Mouse (Mus musculus) thymus, adult 18-20 months (tissue): Measurements from ENCODE around the gene Pou6f1.
"Not testable (repeated sequence)": the region's sequence is repeated elsewhere in the genome, so short reads cannot be mapped to it uniquely, and the experiment has no call there.

Source experiments
- DNase-seq, 2 experiments: peaks; one replicate each; pipeline ENCODE4 v3.0.0; 2022; ENCODE audit warnings: mixed read lengths in 2 of 2

The Pou6f1 gene

GRCm38 (mm10) chr15:100574378-100574777 lies 25.4 kb downstream of the Pou6f1 start:
- DNase-seq, result no peak

DNA sequence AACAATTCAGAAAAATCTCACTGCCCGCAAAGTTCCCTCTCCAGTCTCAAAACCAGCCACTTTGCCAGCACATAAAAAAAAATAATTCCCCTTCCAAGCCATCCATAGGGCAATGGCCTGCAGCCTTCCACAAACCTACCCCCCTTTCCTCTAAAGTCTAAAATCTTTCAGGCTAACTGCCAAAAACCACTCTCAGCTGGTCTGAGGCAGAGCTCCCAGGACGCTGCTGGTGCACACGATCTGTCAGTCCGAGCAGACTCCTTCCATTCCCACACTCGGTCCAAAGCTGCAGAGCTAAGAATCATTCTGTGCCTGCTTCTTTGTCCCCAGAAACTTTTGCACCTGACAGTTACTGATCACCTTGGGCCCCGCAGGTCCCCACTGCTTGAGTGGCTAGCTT lies 25.8 kb downstream of the Pou6f1 start:
- DNase-seq, result no peak

- DNase-seq, result no peak
Observed at GRCm38 (mm10) chr15:100569239-100569638, 30.5 kb downstream of the Pou6f1 start.

GRCm38 (mm10) chr15:100566531-100566930 lies 33.3 kb downstream of the Pou6f1 start:
- DNase-seq, result no peak

DNA sequence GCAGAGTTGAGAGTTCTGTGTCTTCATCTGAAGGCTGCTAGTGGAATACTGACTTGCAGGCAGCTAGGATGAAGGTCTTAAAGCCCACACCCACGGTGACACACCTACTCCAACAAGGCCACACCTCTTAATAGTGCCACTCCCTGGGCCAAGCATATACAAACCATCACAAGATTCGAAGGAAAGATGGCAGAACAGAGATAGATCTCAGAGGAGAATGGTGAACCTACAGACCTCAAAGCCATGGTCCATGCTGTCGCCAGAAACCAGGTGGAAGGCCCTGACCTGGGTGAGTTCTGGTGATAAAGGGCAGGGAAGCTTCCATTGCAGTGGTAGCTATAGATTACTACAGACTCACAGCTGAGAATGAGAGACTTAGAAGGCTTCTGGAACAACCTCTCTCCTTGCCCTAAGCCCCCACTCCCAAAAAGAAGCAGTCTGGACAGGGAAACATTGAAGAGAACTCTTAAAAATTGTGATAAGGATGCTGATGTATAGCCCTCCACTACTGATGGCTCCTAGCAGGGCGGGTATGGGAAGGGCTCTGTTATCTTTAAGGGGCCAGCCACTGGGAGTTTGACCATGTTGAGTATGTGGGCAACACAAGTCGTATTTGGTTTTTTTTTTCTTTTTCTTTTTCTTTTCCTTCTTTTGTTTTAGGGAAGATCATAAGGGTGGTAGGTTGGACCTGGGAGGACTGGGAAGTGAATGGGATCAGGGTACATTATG lies 41.9 kb downstream of the Pou6f1 start:
- DNase-seq, result no peak

DNA sequence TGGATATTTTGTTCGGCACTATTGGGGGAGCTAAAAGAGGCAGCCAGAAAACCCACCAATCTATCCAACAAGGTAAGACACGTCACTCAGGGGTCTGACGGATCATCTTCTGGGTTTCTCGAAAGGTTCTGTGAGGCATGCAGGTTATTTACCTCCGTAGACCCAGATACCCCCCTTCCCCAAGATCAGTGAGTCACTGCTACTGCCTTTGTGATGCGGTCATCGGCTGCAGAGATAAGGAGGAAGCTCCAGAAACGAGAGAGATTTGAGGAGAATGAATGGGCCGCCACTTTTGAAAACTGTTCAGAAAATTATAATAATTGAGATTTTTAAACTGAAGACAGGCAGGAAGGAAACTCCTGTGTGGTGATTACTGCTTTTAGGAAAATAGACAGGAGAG lies 43.4 kb downstream of the Pou6f1 start:
- no peak for DNase-seq

GRCm38 (mm10) chr15:100555965-100556364 lies 43.8 kb downstream of the Pou6f1 start:
- no peak for DNase-seq

- DNase-seq, result peak; percentile 93 to 94
Observed at GRCm38 (mm10) chr15:100551326-100552307, 48.2 kb downstream of the Pou6f1 start, which contains the start of gene Tfcp2. TSS of gene Tfcp2 (minus strand) at chr15:100552008.

DNA sequence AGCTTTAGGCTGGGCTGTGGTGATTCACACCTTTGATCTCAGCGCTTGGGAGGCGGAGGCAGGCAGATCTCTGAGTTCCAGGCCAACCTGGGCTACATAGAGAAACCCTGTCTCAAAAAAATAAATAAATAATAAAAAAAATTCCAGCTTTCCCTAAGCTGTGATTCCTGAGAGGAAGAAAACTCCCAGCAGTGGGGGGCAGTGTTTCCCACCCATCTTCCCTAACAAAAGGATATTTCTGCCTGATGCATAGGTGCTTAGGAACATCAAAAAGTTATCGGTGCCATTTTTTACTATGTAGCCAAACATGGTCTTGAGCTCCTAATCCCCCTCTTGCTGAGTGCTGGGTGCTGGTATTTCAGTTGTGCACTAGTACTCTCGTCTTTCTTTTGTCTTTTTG lies 49.5 kb downstream of the Pou6f1 start:
- DNase-seq, result no peak

GRCm38 (mm10) chr15:100543651-100544030 lies 56.1 kb downstream of the Pou6f1 start:
- DNase-seq, result not testable (repeated sequence)

- not testable (repeated sequence) for DNase-seq
Observed at GRCm38 (mm10) chr15:100542876-100543650, 56.7 kb downstream of the Pou6f1 start.

DNA sequence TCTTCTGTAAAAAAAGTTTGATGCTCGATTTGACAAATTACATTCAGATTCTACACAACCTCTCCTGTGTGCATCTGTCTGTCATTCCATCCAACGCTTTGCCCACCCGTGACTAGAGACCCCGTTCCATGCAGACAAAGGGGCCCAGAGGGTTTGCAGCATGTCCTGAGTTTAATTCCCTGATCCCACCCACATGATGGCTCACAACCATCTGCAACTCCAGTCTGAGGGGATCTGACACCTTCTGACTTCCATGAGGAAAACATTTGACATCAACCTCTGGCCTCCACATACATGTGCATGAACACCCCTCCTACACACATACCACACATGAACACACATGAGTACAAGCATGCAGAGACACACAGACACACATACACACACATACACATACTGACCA lies 58.4 kb downstream of the Pou6f1 start:
- DNase-seq, result no peak

- not testable (repeated sequence) for DNase-seq
Observed at GRCm38 (mm10) chr15:100541001-100541400, 58.8 kb downstream of the Pou6f1 start.

DNA sequence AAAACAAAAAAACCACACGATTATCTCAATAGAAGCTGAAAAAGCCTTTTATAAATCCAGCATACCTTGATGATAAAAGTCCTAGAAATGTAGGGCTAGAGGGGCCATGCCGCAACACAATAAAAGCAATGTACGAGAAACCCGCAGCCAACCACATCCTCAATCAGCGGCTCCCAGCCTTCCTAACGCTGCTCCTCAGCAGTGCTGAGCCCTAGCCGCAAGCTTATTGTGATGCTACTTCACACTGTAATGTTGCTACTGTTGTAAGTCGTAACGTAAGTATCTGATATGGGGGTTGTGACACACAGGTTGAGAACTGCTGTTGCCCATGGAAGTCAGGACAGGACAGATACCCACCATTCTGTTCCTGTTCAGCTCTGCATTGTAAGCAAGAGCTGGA lies 60.4 kb downstream of the Pou6f1 start:
- DNase-seq, result no peak

DNA sequence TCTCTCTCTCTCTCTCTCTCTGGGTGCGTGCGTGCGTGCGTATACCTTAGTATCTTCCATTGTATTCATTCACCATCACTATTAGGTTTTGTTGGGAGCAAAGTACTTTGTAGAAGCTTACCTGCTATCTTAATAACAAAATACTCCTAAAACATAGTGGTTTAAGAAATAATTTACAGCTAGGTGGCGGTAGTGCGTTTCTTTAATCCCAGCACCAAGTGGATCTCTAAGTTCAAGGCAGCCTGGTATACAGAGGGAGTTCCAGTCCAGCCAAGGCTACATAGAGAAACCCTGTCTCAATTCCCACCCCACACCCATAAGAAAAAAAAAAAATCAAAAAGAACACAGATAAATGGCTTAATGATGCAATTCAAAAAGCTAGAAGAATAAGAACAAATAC lies 61.9 kb downstream of the Pou6f1 start:
- DNase-seq, result no peak

DNA sequence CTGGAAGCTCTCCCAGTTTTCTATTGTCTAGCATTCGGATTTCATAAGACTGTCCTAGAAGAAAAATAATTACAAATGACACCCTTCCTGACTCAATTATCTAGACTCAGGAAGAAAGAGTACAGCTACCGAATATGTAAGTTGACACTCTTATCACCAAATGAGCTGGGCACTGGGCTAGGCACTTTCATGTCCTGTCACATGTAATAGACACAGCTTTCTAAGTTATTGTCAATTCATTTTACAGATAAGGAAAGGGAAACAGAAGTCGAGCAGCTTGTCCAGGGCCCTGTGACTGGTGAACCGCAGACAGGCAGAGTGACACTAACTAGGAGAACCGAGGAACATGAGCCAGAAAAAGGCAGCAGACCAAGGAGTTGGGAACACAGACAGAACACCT lies 71.9 kb downstream of the Pou6f1 start:
- DNase-seq, result no peak

DNA sequence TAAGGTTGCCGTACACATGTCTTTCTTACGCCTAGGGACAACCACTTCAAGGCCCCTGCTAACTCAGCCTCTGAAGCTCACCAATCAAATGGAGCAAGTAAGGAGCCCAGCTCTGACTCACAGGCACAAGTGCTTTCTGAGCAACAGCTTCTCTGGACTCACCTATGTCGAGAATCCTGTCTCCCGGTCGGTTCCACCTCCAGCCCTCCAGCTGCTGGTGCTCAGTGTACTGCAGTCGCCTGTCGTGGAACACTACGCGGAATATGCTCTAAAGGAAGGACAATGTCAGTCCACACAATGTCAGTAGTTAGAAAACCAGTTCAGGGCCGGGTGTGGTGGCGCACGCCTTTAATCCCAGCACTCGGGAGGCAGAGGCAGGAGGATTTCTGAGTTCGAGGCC lies 74.4 kb downstream of the Pou6f1 start:
- DNase-seq, result no peak
